Mouse (Mus musculus) testis, adult 2 months (tissue): Measurements from ENCODE around the gene Megf6.

Experiments
- CTCF ChIP-seq: fragments of 200-500 bp; IDR thresholded peaks from 2 replicates; pipeline ENCODE4 v1.5.1; 2012; ENCODE audit warnings: low read depth, mild to moderate bottlenecking, inconsistent platforms, low read length, moderate library complexity; ENCODE audit not compliant: control insufficient read depth, insufficient read depth, insufficient replicate concordance
- POLR2A ChIP-seq: fragments of 200-500 bp; IDR thresholded peaks from 2 replicates; pipeline ENCODE4 v1.6.1; 2012; ENCODE audit warnings: low read depth, mild to moderate bottlenecking, inconsistent platforms, low read length, moderate library complexity; ENCODE audit not compliant: control insufficient read depth

DNA sequence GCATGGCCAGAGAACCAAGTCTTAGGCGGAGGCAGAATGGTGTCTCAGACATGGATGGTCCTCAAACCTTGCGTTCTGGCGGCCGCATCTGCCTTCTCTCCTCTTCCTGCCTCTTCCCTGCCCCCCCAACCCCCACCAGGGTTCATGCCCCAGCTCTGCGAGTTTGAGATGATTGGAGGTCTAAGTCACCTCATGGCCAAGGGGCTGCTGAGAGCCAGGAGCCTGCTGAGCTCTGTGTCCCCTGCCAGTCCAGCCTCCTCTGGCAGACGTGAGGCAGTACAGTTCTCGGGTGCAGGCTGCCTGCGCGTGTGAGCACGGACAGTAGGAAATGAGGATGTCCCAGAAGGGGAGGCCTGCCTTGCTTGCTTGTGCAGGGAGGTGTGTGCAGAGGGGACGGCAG, 56.1 kb downstream of the Megf6 start:
- TF ChIP-seq CTCF: no peak
- TF ChIP-seq POLR2A: no peak
